Mouse (Mus musculus): ENCODE results near the gene Adk. TPM values are rescaled to one million over a fixed set of nuclear protein-coding genes. Genes with fewer than 3 reads are reported as not detected.
"Not testable (repeated sequence)": the region's sequence is repeated elsewhere in the genome, so short reads cannot be mapped to it uniquely, and the experiment has no call there.

Adk gene
- polyA plus RNA-seq, 1 experiment: 66.2 TPM

GRCm38 (mm10) chr14:21090930-21091486, 38.6 kb downstream of the Adk start:
- H3K27ac ChIP-seq (ENCODE audit: insufficient read depth, low read length): no peak overlapping the region
- H3K4me3 ChIP-seq (replicated peaks; ENCODE audit: insufficient read depth, low read depth, low read length): no peak overlapping the region
- no peak for DNase-seq
- 94% methylated on average over 3 of the region's 3 CpGs for WGBS
- H3K27me3 ChIP-seq (ENCODE audit: control insufficient read depth, insufficient read depth, low read length): no peaks in the 10 kb centered on the region
- TF ChIP-seq CTCF (IDR thresholded peaks at IDR 0.05; ENCODE audit: borderline replicate concordance, insufficient read depth, low read depth, low read length): no peak
- TF ChIP-seq POLR2A (IDR thresholded peaks at IDR 0.05; ENCODE audit: borderline replicate concordance, insufficient read depth, low read length): no peak
- H3K4me1 ChIP-seq (ENCODE audit: control insufficient read depth, insufficient read depth, low read length): no peaks in the 10 kb centered on the region

GRCm38 (mm10) chr14:21094161-21094560, 41.8 kb downstream of the Adk start:
- not testable (repeated sequence) for H3K27ac ChIP-seq (ENCODE audit: insufficient read depth, low read length); H3K4me1 ChIP-seq (ENCODE audit: control insufficient read depth, insufficient read depth, low read length); H3K4me3 ChIP-seq (replicated peaks; ENCODE audit: insufficient read depth, low read depth, low read length)

GRCm38 (mm10) chr14:21096279-21096678, 43.9 kb downstream of the Adk start:
- H3K4me3 ChIP-seq (replicated peaks; ENCODE audit: insufficient read depth, low read depth, low read length): no peak overlapping the region
- no peak overlapping the region for H3K27ac ChIP-seq (ENCODE audit: insufficient read depth, low read length)
- H3K27me3 ChIP-seq (ENCODE audit: control insufficient read depth, insufficient read depth, low read length): no peaks in the 10 kb centered on the region
- TF ChIP-seq POLR2A (IDR thresholded peaks at IDR 0.05; ENCODE audit: borderline replicate concordance, insufficient read depth, low read length) (no peak), CTCF (IDR thresholded peaks at IDR 0.05; ENCODE audit: borderline replicate concordance, insufficient read depth, low read depth, low read length) (no peak)
- no peaks in the 10 kb centered on the region for H3K4me1 ChIP-seq (ENCODE audit: control insufficient read depth, insufficient read depth, low read length)
- no peak for DNase-seq

More at GRCm38 (mm10) chr14:21094161-21094560, 41.8 kb downstream of the Adk start:
- H3K27me3 ChIP-seq (ENCODE audit: control insufficient read depth, insufficient read depth, low read length); DNase-seq: not testable (repeated sequence)

GRCm38 (mm10) chr14:21096689-21097088, 44.3 kb downstream of the Adk start:
- H3K4me1 ChIP-seq (ENCODE audit: control insufficient read depth, insufficient read depth, low read length): no peaks in the 10 kb centered on the region
- WGBS: 95% methylated on average over 4 of the region's 4 CpGs
- H3K27ac ChIP-seq (ENCODE audit: insufficient read depth, low read length): no peak overlapping the region
- TF ChIP-seq POLR2A (IDR thresholded peaks at IDR 0.05; ENCODE audit: borderline replicate concordance, insufficient read depth, low read length): no peak
- no peak for TF ChIP-seq CTCF (IDR thresholded peaks at IDR 0.05; ENCODE audit: borderline replicate concordance, insufficient read depth, low read depth, low read length)
- DNase-seq: no peak
- H3K27me3 ChIP-seq (ENCODE audit: control insufficient read depth, insufficient read depth, low read length): no peaks in the 10 kb centered on the region
- H3K4me3 ChIP-seq (replicated peaks; ENCODE audit: insufficient read depth, low read depth, low read length): no peak overlapping the region

- 67% methylated on average over 7 of the region's 7 CpGs for WGBS
- DNase-seq: no peak
- H3K27me3 ChIP-seq (ENCODE audit: control insufficient read depth, insufficient read depth, low read length): no peaks in the 10 kb centered on the region
- no peak overlapping the region for H3K27ac ChIP-seq (ENCODE audit: insufficient read depth, low read length)
- no peak overlapping the region for H3K4me3 ChIP-seq (replicated peaks; ENCODE audit: insufficient read depth, low read depth, low read length)
- no peaks in the 10 kb centered on the region for H3K4me1 ChIP-seq (ENCODE audit: control insufficient read depth, insufficient read depth, low read length)
- no peak for TF ChIP-seq CTCF (IDR thresholded peaks at IDR 0.05; ENCODE audit: borderline replicate concordance, insufficient read depth, low read depth, low read length)
- no peak for TF ChIP-seq POLR2A (IDR thresholded peaks at IDR 0.05; ENCODE audit: borderline replicate concordance, insufficient read depth, low read length)
Measured at GRCm38 (mm10) chr14:21099371-21099770, 47.0 kb downstream of the Adk start.

- H3K27me3 ChIP-seq (ENCODE audit: control insufficient read depth, insufficient read depth, low read length): no peaks in the 10 kb centered on the region
- 82% methylated on average over 2 of the region's 2 CpGs for WGBS
- no peak overlapping the region for H3K27ac ChIP-seq (ENCODE audit: insufficient read depth, low read length)
- H3K4me3 ChIP-seq (replicated peaks; ENCODE audit: insufficient read depth, low read depth, low read length): no peak overlapping the region
- H3K4me1 ChIP-seq (ENCODE audit: control insufficient read depth, insufficient read depth, low read length): no peaks in the 10 kb centered on the region
- DNase-seq: no peak
- TF ChIP-seq CTCF (IDR thresholded peaks at IDR 0.05; ENCODE audit: borderline replicate concordance, insufficient read depth, low read depth, low read length): no peak
- no peak for TF ChIP-seq POLR2A (IDR thresholded peaks at IDR 0.05; ENCODE audit: borderline replicate concordance, insufficient read depth, low read length)
Measured at GRCm38 (mm10) chr14:21100876-21101275, 48.5 kb downstream of the Adk start.

GRCm38 (mm10) chr14:21101562-21101961, 49.2 kb downstream of the Adk start:
- TF ChIP-seq POLR2A (IDR thresholded peaks at IDR 0.05; ENCODE audit: borderline replicate concordance, insufficient read depth, low read length) (no peak), CTCF (IDR thresholded peaks at IDR 0.05; ENCODE audit: borderline replicate concordance, insufficient read depth, low read depth, low read length) (no peak)
- no peak overlapping the region for H3K4me3 ChIP-seq (replicated peaks; ENCODE audit: insufficient read depth, low read depth, low read length)
- WGBS: 43% methylated on average over 7 of the region's 7 CpGs
- no peak overlapping the region for H3K27ac ChIP-seq (ENCODE audit: insufficient read depth, low read length)
- peak in 1 of 2 experiments; percentile 12 for DNase-seq
- H3K27me3 ChIP-seq (ENCODE audit: control insufficient read depth, insufficient read depth, low read length): no peaks in the 10 kb centered on the region
- H3K4me1 ChIP-seq (ENCODE audit: control insufficient read depth, insufficient read depth, low read length): no peaks in the 10 kb centered on the region

- no peak overlapping the region for H3K27ac ChIP-seq (ENCODE audit: insufficient read depth, low read length)
- no peaks in the 10 kb centered on the region for H3K4me1 ChIP-seq (ENCODE audit: control insufficient read depth, insufficient read depth, low read length)
- no peaks in the 10 kb centered on the region for H3K27me3 ChIP-seq (ENCODE audit: control insufficient read depth, insufficient read depth, low read length)
- WGBS: 95% methylated on average over 4 of the region's 4 CpGs
- DNase-seq: no peak
- TF ChIP-seq CTCF (IDR thresholded peaks at IDR 0.05; ENCODE audit: borderline replicate concordance, insufficient read depth, low read depth, low read length) (no peak), POLR2A (IDR thresholded peaks at IDR 0.05; ENCODE audit: borderline replicate concordance, insufficient read depth, low read length) (no peak)
- no peak overlapping the region for H3K4me3 ChIP-seq (replicated peaks; ENCODE audit: insufficient read depth, low read depth, low read length)
Measured at GRCm38 (mm10) chr14:21102666-21103203, 50.4 kb downstream of the Adk start.
